Mouse (Mus musculus): ENCODE measurements around the gene Scube2. TPM values are rescaled to one million over a fixed set of nuclear protein-coding genes. Genes with fewer than 3 reads are reported as not detected.
A peak's percentile ranks its signal among the peaks of the same experiment; 100 is the strongest.

Gene Scube2
- polyA plus RNA-seq, 1 experiment from 2014 or later = 1.8 TPM

DNA sequence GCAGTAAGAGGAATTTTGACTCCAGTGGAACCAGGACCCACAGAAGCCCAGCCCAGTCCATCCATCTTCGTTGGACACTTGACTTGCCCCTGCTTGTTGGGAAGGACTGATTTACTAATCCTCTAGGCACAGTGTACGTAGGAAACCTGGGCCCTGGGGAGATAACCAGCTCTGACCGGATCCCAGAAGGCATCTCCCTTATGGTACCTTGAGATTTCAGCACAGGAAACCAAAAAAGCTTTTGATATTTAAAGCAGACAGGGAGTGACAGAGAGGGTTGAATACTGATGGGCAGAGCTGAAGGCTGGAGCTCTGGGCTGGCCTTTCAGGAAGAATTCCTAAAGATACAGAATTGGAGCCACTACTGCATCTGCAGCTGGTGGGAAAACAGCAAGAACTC, 10.1 kb upstream of the Scube2 start:
- Histone ChIP-seq H3K4me1 (0 out of 2 replicates have a peak, but pooled peaks cover 6% of the 10 kb centered on the region), H3K27ac (no peak overlapping the region), H3K9me3 (no peaks in the 10 kb centered on the region), H3K36me3 (replicated peaks) (no peaks in the 10 kb centered on the region), H3K27me3 (ENCODE audit: poor library complexity, severe bottlenecking) (no peaks in the 10 kb centered on the region), H3K4me3 (no peak overlapping the region)
- WGBS = 71% methylated on average over 3 of the region's 3 CpGs
- DNase-seq (ENCODE audit: extremely low spot score, low spot score) = no peak

DNA sequence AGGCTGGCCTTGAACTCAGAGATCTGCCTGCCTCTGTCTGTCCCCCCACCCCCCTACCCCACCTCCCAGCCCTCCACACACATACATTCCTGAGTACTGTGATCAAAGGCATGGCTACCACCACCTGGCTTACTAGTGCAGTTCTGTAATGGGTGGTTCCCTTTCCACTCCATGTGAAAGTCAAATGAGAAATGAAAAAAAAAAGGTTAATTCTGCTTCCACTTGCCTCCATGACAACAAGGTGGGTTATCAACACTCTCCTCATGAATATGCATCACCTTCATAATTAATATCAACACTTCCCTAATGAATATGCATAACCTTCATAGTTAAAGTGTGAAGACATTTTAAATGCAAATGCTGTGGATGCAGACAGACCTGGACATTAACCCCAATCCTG, 9.6 kb upstream of the Scube2 start:
- Histone ChIP-seq H3K27me3 (ENCODE audit: poor library complexity, severe bottlenecking) (no peaks in the 10 kb centered on the region), H3K4me3 (no peak overlapping the region), H3K4me1 (0 out of 2 replicates have a peak, but pooled peaks cover 6% of the 10 kb centered on the region), H3K9me3 (no peaks in the 10 kb centered on the region), H3K36me3 (replicated peaks) (no peaks in the 10 kb centered on the region), H3K27ac (no peak overlapping the region)
- no peak for DNase-seq (ENCODE audit: extremely low spot score, low spot score)

- Histone ChIP-seq H3K4me1 (peaks cover 7% of the 10 kb centered on the region), H3K36me3 (replicated peaks) (no peaks in the 10 kb centered on the region)
These were observed 7.7 kb upstream of the Scube2 start for GRCm38 (mm10) chr7:109873170-109873569.

DNA sequence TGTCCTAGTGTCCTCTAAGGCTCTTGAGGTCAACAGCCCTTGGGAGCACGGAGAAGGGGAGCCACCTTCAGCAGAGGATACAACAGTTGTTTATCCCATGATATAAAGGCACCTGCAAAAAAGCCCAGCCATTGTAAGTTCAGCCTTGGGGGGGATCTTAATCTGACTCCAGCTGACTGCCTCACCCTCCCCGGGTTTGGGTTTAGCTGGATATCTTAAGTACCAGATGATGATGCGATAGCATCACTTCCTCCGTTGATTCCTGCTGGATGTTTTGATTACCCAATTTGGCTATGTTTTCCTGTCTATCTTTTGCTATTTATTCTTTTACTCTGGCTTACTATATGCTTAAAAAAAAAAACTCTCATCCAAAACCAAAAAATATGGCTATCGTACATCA, 5.8 kb upstream of the Scube2 start:
- Histone ChIP-seq H3K27ac (no peak overlapping the region), H3K27me3 (ENCODE audit: poor library complexity, severe bottlenecking) (peaks cover 30% of the 10 kb centered on the region), H3K9me3 (no peaks in the 10 kb centered on the region), H3K4me3 (no peak overlapping the region), H3K4me1 (peaks cover 26% of the 10 kb centered on the region), H3K36me3 (replicated peaks) (no peaks in the 10 kb centered on the region)
- 86% methylated on average over 5 of the region's 5 CpGs for WGBS
- DNase-seq (ENCODE audit: extremely low spot score, low spot score) = no peak

More at GRCm38 (mm10) chr7:109873170-109873569, 7.7 kb upstream of the Scube2 start:
- 65% methylated on average over 5 of the region's 5 CpGs for WGBS
- DNase-seq (ENCODE audit: extremely low spot score, low spot score) = no peak
- Histone ChIP-seq H3K9me3 (no peaks in the 10 kb centered on the region), H3K27ac (no peak overlapping the region), H3K27me3 (ENCODE audit: poor library complexity, severe bottlenecking) (peaks cover 11% of the 10 kb centered on the region), H3K4me3 (no peak overlapping the region)

DNA sequence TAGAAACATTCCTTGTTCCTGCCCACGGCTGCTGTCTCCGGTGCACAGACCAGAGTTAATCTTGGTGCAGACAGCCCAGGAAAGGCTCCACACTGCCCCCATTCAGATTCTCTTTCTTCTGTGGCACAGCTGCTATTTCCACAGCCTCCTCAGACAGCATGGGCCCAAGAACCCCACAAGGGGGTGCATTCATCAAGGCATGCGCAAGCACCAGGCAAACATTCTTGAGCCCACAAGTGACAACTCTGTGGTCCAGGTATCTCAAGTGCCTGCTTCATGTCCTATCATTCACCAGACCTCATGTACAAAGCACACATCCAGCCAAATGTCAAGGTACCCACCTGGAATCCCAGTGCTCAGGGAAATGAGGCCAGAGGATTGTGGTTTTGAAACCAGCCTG, 3.0 kb upstream of the Scube2 start:
- Histone ChIP-seq H3K27ac (no peak overlapping the region), H3K9me3 (no peaks in the 10 kb centered on the region), H3K4me3 (no peak overlapping the region), H3K4me1 (peaks cover 51% of the 10 kb centered on the region), H3K36me3 (replicated peaks) (no peaks in the 10 kb centered on the region), H3K27me3 (ENCODE audit: poor library complexity, severe bottlenecking) (peaks cover 57% of the 10 kb centered on the region)
- no peak for DNase-seq (ENCODE audit: extremely low spot score, low spot score)
- WGBS = 20% methylated on average over 3 of the region's 3 CpGs

DNA sequence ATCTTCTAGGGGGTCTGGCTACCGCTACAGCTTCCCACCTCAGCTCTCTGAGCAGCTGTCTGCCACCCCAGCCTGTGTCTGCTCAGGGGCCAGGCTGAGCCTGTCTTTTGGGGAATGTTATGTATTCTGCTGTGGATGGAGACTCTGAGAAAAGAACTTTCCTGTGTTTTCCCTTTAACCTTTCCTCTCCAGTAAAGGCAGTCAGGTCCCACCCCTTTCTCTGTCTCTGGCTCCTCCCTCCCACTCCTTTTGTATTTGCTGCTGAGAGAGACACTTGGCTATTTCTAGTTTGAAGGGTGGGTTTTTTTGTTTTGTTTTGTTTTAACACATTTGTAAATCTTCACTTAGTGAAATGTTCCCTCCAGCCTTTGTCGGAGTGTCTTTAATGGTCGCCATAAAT, 1.2 kb upstream of the Scube2 start:
- 56% methylated on average over 3 of the region's 3 CpGs for WGBS
- Histone ChIP-seq H3K36me3 (replicated peaks) (no peaks in the 10 kb centered on the region), H3K9me3 (no peaks in the 10 kb centered on the region), H3K4me1 (peaks cover 55% of the 10 kb centered on the region), H3K27ac (no peak overlapping the region), H3K4me3 (no peak overlapping the region), H3K27me3 (ENCODE audit: poor library complexity, severe bottlenecking) (peaks cover 72% of the 10 kb centered on the region)
- DNase-seq (ENCODE audit: extremely low spot score, low spot score) = no peak

DNA sequence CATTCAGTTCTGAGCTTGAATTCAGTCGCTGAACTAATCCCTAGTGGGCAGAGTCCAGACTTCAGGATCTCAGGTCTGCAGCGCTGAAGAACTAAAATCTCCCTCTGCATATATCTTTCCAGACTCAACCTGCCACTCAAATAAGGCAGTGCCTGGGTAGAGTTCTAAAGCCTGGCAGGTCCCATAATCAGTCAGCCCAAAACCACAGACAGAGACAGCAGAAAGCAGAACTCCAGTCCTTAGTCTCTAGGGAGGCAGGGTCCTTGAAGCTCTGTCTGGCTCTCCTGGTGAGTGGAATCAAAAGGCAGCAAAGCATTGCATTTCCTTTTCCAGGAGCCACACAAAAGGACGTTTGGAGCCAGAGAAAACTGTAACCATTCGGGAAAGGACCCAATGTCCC, 1.9 kb downstream of the Scube2 start:
- Histone ChIP-seq H3K36me3 (replicated peaks) (no peaks in the 10 kb centered on the region), H3K27me3 (ENCODE audit: poor library complexity, severe bottlenecking) (peaks cover 67% of the 10 kb centered on the region), H3K4me1 (peaks cover 52% of the 10 kb centered on the region), H3K4me3 (no peak overlapping the region; the same call in 1 of the 2 replicates), H3K27ac (peak overlapping the region; percentile 25; the same call in 1 of the 2 replicates), H3K9me3 (no peaks in the 10 kb centered on the region)
- WGBS = 20% methylated on average over 4 of the region's 4 CpGs
- DNase-seq (ENCODE audit: extremely low spot score, low spot score) = no peak

DNA sequence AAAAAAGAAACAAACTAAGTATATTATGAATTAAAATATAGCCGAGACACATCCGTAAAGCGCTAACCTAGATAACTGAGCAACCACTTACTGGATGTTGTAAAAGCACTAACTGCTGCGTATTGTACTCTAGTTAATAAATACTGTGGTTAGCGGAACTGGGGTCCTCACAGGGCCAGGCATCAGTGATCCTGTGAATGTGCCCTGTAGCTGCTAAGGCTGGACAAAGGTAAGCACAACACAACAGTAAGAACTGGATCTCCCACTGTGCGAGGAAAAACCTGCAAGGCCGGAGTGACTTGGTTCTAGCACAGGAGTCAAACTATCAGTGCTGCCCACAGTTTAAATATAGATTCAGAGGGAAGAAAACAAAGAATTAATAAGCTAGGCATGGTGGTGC, 5.3 kb downstream of the Scube2 start:
- no peaks in the 10 kb centered on the region for H3K9me3 ChIP-seq
- DNase-seq (ENCODE audit: extremely low spot score, low spot score) = no peak
- H3K27ac ChIP-seq = no peak overlapping the region
- H3K4me3 ChIP-seq = no peak overlapping the region
- no peaks in the 10 kb centered on the region for H3K36me3 ChIP-seq (replicated peaks)
- H3K4me1 ChIP-seq = peaks cover 19% of the 10 kb centered on the region
- 87% methylated on average over 7 of the region's 7 CpGs for WGBS
- peaks cover 33% of the 10 kb centered on the region for H3K27me3 ChIP-seq (ENCODE audit: poor library complexity, severe bottlenecking)

GRCm38 (mm10) chr7:109859354-109859753, 6.1 kb downstream of the Scube2 start:
- Histone ChIP-seq H3K4me3 (no peak overlapping the region), H3K36me3 (replicated peaks) (no peaks in the 10 kb centered on the region), H3K9me3 (no peaks in the 10 kb centered on the region), H3K4me1 (peaks cover 13% of the 10 kb centered on the region), H3K27me3 (ENCODE audit: poor library complexity, severe bottlenecking) (peaks cover 31% of the 10 kb centered on the region), H3K27ac (no peak overlapping the region)
- 74% methylated on average over 6 of the region's 6 CpGs for WGBS
- no peak for DNase-seq (ENCODE audit: extremely low spot score, low spot score)

GRCm38 (mm10) chr7:109852752-109853212, 12.7 kb downstream of the Scube2 start:
- Histone ChIP-seq H3K27ac (0 out of 2 replicates have a peak overlapping the region, but pooled peaks have one; percentile 1), H3K27me3 (ENCODE audit: poor library complexity, severe bottlenecking) (peaks cover 56% of the 10 kb centered on the region), H3K9me3 (no peaks in the 10 kb centered on the region), H3K36me3 (replicated peaks) (no peaks in the 10 kb centered on the region), H3K4me1 (peaks cover 42% of the 10 kb centered on the region), H3K4me3 (no peak overlapping the region)
- 72% methylated on average over 7 of the region's 7 CpGs for WGBS
- DNase-seq (ENCODE audit: extremely low spot score, low spot score) = no peak

DNA sequence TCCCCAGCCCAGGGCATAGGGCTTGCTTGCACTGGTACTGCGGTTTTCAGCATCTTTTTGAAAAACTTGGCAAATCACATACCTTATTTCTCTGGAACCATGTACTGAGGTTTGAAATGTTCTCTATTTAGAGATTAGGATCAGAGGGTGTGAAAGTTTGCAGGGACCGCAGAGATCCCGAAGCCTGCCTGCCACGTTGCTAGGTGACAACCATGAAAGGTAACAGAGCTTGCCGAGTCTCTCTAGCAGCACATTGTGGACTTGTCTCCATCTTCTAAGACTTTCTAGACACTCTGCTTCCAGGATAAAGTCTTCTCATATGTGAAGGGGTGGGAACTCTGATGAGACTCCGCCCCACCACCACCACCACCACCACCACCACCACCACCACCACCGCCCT, 13.5 kb downstream of the Scube2 start:
- Histone ChIP-seq H3K27me3 (ENCODE audit: poor library complexity, severe bottlenecking) (peaks cover 63% of the 10 kb centered on the region), H3K4me1 (peaks cover 42% of the 10 kb centered on the region), H3K4me3 (no peak overlapping the region), H3K36me3 (replicated peaks) (no peaks in the 10 kb centered on the region), H3K27ac (no peak overlapping the region), H3K9me3 (no peaks in the 10 kb centered on the region)
- 86% methylated on average over 7 of the region's 7 CpGs for WGBS
- no peak for DNase-seq (ENCODE audit: extremely low spot score, low spot score)

- peak overlapping the region; percentile 54; the same call in 1 of the 2 replicates for H3K27ac ChIP-seq
- no peaks in the 10 kb centered on the region for H3K9me3 ChIP-seq
- 44% methylated on average over 3 of the region's 3 CpGs for WGBS
- no peaks in the 10 kb centered on the region for H3K36me3 ChIP-seq (replicated peaks)
- H3K4me1 ChIP-seq = peaks cover 42% of the 10 kb centered on the region
- H3K4me3 ChIP-seq = no peak overlapping the region
- no peak for DNase-seq (ENCODE audit: extremely low spot score, low spot score)
- peaks cover 69% of the 10 kb centered on the region for H3K27me3 ChIP-seq (ENCODE audit: poor library complexity, severe bottlenecking)
These were observed 14.9 kb downstream of the Scube2 start for GRCm38 (mm10) chr7:109850531-109850930.

DNA sequence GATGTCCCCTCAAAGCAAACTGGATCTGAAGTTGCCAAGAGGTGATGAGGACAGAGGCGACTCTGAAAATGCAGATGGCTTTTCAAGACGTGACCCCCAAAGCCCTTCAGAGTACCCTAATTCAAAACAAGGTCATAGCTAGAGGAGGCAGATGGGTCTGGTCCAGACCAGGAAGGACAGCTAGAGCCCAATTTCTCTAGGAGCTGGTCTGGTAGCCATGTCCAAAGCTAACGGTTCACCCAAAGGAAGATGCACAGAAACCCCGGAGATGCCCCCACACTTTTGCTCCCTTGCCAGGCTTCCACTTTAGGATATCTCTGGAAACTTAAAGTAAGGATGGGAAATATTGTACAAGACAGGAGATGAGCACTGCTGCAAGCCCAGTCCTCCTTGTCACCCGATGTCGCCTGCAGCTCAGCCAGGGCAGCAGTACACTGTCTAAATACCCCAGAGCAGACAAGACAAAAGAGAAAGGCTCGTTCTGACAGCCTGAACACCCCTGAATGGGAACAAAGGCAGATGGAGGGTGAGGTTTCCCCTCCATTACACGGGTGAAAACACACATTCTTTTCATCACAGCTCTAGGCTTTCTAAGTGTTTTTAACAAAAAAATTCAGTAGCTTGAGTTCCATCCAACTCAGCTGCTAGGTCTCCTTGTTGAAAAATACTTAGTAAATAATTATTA, 15.6 kb downstream of the Scube2 start:
- Histone ChIP-seq H3K36me3 (replicated peaks) (no peaks in the 10 kb centered on the region), H3K27ac (peak overlapping the region; percentile 63), H3K9me3 (no peaks in the 10 kb centered on the region), H3K27me3 (ENCODE audit: poor library complexity, severe bottlenecking) (peaks cover 72% of the 10 kb centered on the region), H3K4me3 (0 out of 2 replicates have a peak overlapping the region, but pooled peaks have one; percentile 10), H3K4me1 (peaks cover 42% of the 10 kb centered on the region)
- peak; percentile 24 for DNase-seq (ENCODE audit: extremely low spot score, low spot score)
- WGBS = 29% methylated on average over 8 of the region's 8 CpGs
